Mouse (Mus musculus) B cell, adult 2 months (primary cell): ENCODE measurements around the gene 2510039O18Rik.
A peak's percentile ranks its signal among the peaks of the same experiment; 100 is the strongest.

Source experiments
- DNase-seq, 2 experiments: peaks; one replicate each; pipeline ENCODE4 v3.0.0; 2022

2510039O18Rik gene

DNA sequence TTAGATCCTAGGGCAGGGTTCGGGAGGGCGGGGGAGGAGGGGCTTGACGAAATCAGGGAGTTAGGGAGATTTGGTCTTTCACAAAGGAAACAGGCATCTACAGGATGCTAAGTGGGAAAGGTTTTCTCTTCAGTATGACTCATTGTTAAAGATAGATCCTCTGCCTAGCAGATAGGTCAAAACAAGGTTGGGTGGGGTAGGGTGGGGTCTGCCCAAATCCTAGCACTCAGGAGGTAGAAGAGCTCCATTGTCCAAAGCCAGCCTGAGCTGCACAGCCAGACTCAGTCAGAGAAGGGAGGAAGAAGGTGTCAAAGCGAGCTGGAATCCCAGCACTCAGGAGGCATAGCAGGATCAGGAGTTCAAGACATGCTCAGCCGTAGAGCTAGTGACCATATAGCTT lies 3.2 kb upstream of the 2510039O18Rik start:
- DNase-seq: no peak

GRCm38 (mm10) chr4:147938148-147939096 lies 2.3 kb upstream of the 2510039O18Rik start:
- no peak for DNase-seq

GRCm38 (mm10) chr4:147940111-147940510 lies 584 bp upstream of the 2510039O18Rik start:
- DNase-seq: no peak

DNA sequence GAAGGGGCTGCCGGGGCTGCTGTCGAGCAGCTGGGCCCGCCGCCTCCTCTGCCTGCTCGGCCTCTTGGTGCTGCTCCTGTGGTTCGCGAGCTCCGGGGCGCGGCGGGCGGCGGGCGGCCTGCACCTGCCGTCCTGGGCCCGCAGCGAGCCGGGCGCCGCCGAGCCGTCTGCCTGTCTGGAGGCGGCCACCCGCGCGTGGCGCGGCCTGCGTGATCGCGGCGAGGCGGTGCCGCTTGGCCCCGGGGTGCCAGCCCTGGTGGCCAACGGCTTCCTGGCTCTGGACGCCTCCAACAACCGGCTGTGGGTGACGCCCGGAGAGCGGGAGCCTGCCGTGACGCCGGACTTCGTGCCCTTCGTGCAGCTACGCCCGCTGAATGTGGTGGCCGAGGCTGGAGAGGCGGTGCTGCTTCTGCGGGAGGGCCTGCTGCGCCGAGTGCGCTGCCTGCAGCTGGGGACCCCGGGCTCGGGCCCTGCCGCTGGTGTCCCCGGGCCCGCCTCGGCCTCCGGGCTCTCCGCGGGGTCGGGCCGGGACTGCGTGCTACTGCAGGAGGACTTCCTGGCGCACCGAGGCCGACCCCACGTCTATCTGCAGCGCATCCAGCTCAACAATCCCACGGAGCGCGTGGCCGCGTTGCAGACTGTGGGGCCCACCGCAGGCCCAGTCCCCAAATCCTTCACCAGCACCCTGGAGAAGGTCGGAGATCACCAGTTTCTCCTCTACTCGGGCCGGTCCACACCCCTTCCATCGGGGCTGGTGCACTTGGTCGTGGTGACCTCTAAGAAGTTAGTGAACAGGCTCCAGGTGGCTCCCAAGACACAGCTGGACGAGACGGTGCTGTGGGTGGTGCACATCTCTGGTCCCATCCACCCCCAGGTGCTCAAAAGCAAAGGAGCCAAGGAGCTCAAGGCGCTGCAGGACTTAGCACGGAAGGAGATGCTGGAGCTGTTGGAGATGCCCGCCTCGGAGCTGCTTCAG lies 638 bp downstream of the 2510039O18Rik start:
- no peak for DNase-seq

DNA sequence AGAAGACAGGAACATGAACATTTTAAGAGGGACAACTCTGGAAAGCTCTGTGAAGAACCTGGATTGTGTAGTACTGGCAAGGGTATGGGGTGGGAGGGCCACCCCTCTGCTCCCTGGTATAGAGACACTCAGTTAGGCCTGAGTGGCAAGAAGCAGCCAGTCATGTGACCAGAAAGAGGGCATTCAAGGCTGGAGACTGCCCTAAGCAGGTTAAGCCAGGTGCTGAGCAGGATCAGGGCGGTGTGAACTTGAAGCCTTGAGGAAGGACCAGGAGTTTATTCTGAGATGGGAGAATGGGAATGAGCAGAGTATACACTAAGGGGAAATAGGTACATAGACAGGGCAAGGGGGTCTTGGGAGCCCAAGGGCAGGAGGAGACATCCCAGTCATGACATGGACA lies 2.3 kb downstream of the 2510039O18Rik start:
- DNase-seq: no peak

- DNase-seq: no peak
These were observed 6.8 kb downstream of the 2510039O18Rik start for GRCm38 (mm10) chr4:147947511-147947910.

DNA sequence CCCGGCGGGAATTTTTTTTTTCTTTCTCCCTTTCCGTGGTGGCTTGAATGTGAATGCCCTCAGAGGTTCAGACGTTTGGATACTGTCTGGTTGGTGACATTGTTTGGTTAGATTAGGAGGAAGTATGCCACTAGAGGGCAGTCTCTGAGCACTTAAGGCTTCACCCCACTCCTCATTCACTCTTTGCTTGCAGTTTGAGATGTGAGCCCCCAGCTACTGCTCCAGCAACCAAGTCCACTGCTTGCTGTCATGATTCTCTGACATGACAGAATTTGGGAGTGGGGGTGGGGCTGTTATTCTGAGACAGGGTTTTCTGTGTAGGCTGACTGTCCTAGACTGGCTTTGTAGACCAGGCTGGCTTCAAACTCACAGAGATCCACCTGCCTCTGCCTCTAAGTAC lies 12.9 kb downstream of the 2510039O18Rik start:
- peak; percentile 39 to 49 for DNase-seq

- no peak for DNase-seq
These were observed 16.4 kb downstream of the 2510039O18Rik start for GRCm38 (mm10) chr4:147957141-147957540.

DNA sequence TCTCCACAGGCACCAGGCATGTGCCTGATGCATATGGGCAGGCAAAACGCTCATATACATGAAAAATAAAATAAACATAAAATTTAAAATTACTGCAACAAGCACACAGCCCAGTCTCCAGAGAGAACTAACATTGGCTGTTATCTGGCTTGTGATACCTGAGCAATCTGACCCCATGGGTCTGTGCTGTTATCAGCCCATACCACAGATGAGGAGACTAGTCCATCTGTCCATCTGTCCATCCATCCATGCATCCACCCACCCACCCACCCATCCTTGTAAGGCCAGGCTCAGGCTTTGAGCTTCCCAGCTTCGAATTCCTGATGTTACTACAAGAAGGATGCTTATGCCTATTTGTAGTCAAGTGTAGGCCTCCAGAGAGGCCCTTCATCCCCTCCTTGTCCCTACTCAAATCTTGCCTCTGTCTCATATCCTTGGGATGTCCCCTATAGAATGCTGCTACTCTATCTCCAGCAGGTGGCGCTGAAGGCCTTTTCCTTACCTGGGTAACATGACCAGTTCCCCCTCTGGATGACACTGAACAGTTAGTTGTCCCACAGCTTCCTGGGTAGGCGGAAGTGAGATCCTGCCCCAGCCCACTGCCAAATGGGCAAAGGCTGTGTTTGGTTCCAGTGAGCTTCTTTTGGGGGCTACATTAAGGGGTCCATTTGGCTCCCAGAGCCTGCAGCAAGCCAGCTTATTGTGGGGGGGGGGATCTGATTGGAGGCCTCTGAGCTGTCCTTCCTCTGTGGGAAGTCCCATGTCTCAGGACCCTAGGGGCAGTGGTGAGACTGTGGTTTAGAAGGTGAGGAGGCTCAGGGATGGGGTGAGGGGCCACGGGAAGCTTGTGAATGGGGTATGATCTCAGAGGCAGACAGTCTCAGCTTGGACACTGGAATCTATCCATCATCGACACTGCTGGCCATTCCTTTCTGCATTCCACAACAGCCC lies 19.5 kb downstream of the 2510039O18Rik start:
- DNase-seq: peak; percentile 55 to 60

DNA sequence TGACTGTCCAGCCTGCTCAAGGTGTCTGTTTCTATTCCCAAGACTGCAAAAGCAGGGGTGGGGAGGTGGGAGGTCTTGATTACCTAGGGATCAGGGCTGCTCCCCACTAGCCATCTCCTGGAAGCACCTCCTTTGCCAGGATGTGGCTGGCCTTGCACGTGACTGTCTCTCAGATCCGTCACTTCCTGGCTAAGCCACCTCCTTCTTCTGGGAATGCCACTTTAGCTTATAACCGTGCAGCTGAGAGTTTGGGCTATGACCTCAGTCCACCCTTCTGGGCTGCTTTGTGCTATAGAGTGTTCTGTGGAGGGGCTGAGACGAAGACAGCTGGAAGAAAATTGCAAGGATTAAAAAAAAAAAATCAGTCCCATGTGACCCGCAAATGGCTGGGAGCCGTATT lies 22.1 kb downstream of the 2510039O18Rik start:
- DNase-seq: no peak

DNA sequence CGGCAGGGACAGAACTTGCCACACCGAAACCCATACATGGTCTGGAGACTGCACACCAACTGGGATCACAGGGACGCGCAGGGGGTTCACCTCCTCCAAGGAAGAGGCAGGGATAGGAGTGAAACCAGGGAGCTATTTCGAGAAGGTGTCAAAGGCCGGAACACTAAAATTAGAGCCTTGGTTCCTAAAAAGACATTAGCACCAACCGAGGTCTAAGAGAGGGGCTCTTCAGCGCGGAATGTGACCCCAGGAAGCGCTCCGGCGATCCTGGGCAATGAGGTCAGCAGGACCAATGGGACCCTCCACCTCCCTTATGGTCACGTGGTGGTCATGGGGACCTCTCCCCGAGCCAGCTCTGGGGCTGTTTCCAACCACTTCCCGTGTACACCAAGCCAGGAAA lies 22.9 kb downstream of the 2510039O18Rik start:
- no peak for DNase-seq

DNA sequence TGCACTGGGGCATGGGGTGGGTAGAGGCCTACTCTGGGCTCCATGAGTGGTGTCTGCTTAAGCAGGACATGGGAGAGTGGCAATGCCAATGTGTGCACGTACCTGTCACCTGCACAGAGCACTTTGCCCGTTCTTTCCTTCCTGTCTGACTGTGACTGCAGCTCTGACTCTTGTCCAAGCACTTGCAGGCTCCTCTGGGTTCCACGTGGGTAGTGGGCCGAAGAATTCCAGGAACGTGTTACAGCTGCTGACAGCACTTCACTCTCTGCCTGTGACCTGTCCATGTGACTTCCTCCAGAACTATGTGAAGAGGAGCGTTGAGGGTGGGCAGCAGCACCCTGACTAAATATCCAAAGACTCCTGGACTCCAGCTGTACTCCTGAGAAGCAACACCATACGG lies 25.0 kb downstream of the 2510039O18Rik start:
- DNase-seq: no peak

GRCm38 (mm10) chr4:147968816-147969215 lies 28.1 kb downstream of the 2510039O18Rik start:
- DNase-seq: no peak

DNA sequence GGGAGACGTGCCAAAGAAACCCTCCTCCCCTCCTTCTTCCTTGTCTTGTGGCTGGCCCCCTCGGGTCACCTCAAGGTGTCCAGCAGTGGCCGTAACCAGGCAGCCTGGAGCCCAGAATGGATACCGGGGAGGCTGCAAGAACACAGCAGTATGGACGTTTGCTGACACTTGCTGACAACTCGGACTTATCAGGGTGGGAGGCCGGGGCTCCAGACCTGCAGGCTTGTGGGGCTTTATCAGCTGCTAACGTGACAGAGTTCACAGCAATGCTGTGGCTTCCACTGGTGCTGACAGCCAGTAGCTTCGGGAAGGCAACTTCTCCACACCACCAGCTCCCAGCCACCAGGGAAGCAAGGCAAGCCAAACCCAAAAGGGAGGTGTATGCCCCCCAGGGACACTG lies 28.6 kb downstream of the 2510039O18Rik start:
- no peak for DNase-seq

GRCm38 (mm10) chr4:147976237-147976636 lies 35.5 kb downstream of the 2510039O18Rik start:
- DNase-seq: no peak

GRCm38 (mm10) chr4:147977726-147978125 lies 37.0 kb downstream of the 2510039O18Rik start:
- no peak for DNase-seq

DNA sequence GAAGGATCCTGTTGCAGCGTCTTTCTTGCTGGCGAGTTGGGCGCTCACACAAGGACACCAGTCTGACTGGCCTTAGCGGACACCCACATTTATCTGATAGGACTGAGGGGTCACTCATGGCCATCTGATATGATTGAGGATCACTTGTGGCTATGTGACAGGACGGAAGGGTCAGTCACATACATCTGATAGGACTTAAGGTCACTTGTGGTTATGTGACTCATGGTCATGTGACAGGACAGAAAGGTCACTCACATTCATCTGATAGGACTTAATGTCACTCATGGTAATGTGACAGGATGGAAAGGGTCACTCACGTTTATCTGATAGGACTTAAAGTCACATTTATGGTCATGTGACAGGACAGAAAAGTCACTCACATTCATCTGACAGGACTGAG lies 37.7 kb downstream of the 2510039O18Rik start:
- no peak for DNase-seq

DNA sequence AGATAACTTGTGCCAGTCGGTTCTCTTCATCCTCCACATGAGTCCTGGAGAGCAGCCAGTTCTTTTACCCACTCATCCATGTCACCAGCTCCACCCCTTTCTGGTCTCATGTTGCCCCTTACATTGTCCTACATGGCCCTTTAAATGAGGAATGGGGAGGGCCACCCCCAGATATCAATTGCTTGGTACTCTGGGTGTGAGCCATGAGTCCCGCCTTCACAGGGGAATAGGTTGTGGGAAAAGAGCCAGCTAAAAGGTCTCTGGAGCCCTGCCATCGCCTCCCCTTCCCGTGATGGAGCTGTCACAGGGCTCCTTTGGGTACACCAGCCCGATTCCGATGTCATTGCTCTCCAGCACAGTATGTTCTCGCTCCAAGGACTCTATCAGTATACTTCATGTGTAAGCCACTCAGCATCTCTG lies 38.8 kb downstream of the 2510039O18Rik start:
- no peak for DNase-seq

DNA sequence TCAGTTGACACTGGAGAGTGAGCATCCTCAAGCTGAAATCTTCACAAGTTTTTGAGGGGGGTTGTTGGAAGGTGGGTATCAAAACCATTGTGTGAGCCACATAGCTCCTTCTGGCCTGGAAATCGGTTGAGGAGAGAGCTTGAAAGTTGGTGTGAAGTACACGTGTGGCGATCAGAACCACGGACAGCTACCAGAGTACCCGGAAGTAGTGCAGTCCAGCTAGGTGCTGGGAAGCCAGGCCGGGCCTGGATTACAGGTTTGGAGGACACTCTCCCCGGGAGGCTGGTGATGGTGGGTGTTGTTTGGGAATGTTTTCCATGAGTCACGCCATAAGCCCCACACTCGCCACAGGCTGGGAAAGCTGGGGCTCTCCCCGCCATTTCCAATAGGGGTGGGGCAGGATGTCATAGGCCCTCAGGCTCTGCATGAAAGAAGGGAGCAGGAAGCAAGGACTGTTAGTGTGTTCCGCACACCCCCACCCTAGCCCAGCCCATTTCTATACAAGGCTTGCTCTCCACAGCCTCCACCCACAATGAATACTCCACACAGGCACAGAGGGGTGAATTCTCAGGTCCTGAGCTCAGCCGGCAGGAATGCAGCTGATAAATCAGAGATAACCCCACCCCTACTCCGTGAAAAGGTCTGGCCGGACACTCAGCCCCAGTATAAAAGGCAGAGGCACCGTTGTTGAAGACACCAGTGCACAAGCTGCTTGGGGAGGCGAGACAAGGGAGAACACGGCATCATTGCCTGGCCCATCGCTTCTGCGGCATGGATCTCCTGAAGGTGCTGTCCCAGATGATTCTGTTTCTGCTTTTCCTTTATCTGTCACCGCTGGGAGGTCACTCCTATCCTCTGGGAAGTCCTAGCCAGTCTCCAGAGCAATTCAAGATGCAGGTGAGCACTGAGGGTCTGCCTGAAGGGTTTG lies 44.8 kb downstream of the 2510039O18Rik start, which contains the start of gene Nppb:
TSS of gene Nppb (plus strand) at position 584 of the 928 bp plus-strand sequence.
- DNase-seq: peak in 1 of 2 experiments; percentile 8

- no peak for DNase-seq
These were observed 52.9 kb downstream of the 2510039O18Rik start for GRCm38 (mm10) chr4:147993571-147994095.

DNA sequence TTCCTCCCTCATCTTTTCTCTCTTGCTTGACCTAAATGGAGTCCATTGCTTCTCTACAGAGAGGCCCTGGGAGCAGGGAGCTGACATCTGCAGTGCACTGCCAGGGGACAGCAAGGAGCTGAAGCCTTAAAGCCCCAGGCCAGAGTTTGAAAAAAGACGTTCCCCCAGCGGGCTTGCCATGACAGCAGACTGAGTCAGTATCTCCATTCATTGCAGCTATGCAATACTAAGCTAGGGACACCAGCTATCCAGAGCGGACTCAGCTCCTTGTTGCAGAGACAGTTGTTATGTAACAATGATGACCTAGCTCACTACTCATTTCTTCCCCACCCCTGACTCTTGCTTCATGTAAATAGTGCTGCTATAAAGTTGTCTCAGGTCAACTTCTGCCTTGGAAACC lies 54.6 kb downstream of the 2510039O18Rik start:
- no peak for DNase-seq
